Mouse (Mus musculus): ENCODE data around the gene Rbp7.
"Not testable (repeated sequence)": the region's sequence is repeated elsewhere in the genome, so short reads cannot be mapped to it uniquely, and the experiment has no call there.

Rbp7 gene

GRCm38 (mm10) chr4:149454879-149455278 lies at the start of gene Rbp7:
Rbp7 (minus strand) TSS chr4:149454978.
- DNase-seq (ENCODE audit: low spot score) = no peak

GRCm38 (mm10) chr4:149504363-149504762 lies 49.6 kb upstream of the Rbp7 start:
- no peak for DNase-seq (ENCODE audit: low spot score)

- DNase-seq (ENCODE audit: low spot score) = no peak
Measured at GRCm38 (mm10) chr4:149499790-149500189, 45.0 kb upstream of the Rbp7 start.

GRCm38 (mm10) chr4:149498901-149499300 lies 44.1 kb upstream of the Rbp7 start:
- no peak for DNase-seq (ENCODE audit: low spot score)

- DNase-seq (ENCODE audit: low spot score) = peak; percentile 54
Measured at GRCm38 (mm10) chr4:149496612-149497011, 41.8 kb upstream of the Rbp7 start.

- no peak for DNase-seq (ENCODE audit: low spot score)
Measured at GRCm38 (mm10) chr4:149491151-149491550, 36.4 kb upstream of the Rbp7 start.

GRCm38 (mm10) chr4:149489415-149490240 lies 34.9 kb upstream of the Rbp7 start:
- DNase-seq (ENCODE audit: low spot score) = no peak

- DNase-seq (ENCODE audit: low spot score) = no peak
Measured at GRCm38 (mm10) chr4:149487729-149488128, 33.0 kb upstream of the Rbp7 start.

- DNase-seq (ENCODE audit: low spot score) = peak; percentile 52
Measured at GRCm38 (mm10) chr4:149485825-149486206, 31.0 kb upstream of the Rbp7 start.

GRCm38 (mm10) chr4:149485053-149485824 lies 30.5 kb upstream of the Rbp7 start, which contains the start of the genes Nmnat1 and Lzic:
Nmnat1 (minus strand) TSS chr4:149485202.
Lzic (plus strand) TSS chr4:149485229.
- peak; percentile 94 for DNase-seq (ENCODE audit: low spot score)

- peak; percentile 15 for DNase-seq (ENCODE audit: low spot score)
Measured at GRCm38 (mm10) chr4:149484566-149484965, 29.8 kb upstream of the Rbp7 start.

GRCm38 (mm10) chr4:149477078-149477477 lies 22.3 kb upstream of the Rbp7 start, which contains the start of gene Tmem274:
Tmem274 (plus strand) TSS chr4:149477378.
- no peak for DNase-seq (ENCODE audit: low spot score)

- no peak for DNase-seq (ENCODE audit: low spot score)
Measured at GRCm38 (mm10) chr4:149475096-149475495, 20.3 kb upstream of the Rbp7 start.

GRCm38 (mm10) chr4:149469557-149469956 lies 14.8 kb upstream of the Rbp7 start:
- no peak for DNase-seq (ENCODE audit: low spot score)

- no peak for DNase-seq (ENCODE audit: low spot score)
Measured at GRCm38 (mm10) chr4:149463435-149463950, 8.7 kb upstream of the Rbp7 start.

- DNase-seq (ENCODE audit: low spot score) = no peak
Measured at GRCm38 (mm10) chr4:149462305-149462971, 7.7 kb upstream of the Rbp7 start.

- DNase-seq (ENCODE audit: low spot score) = peak; percentile 42
Measured at GRCm38 (mm10) chr4:149461579-149462304, 7.0 kb upstream of the Rbp7 start.

GRCm38 (mm10) chr4:149460475-149460874 lies 5.7 kb upstream of the Rbp7 start:
- DNase-seq (ENCODE audit: low spot score) = not testable (repeated sequence)

- DNase-seq (ENCODE audit: low spot score) = no peak
Measured at GRCm38 (mm10) chr4:149459425-149459824, 4.6 kb upstream of the Rbp7 start.

GRCm38 (mm10) chr4:149458526-149458925 lies 3.7 kb upstream of the Rbp7 start:
- no peak for DNase-seq (ENCODE audit: low spot score)

- DNase-seq (ENCODE audit: low spot score) = no peak
Measured at GRCm38 (mm10) chr4:149457831-149458430, 3.2 kb upstream of the Rbp7 start.

Data from retina, embryonic 14.5 days (tissue).